Mouse (Mus musculus) cerebellum, adult 8-10 months (tissue): ENCODE measurements at regions not wholly inside any gene's neighbourhood (a gene's known extent, or its start where the extent isn't known, plus 50 kb on each side); places are given as distances from the start of the nearest gene placed in this dataset.

Experiments used
- DNase-seq: peaks from one replicate; pipeline ENCODE4 v3.0.0; 2022

- no peak for DNase-seq
Observed at GRCm38 (mm10) chr7:71409903-71410302, 58.6 kb upstream of the Gm10295 start.

- DNase-seq: no peak
Observed at GRCm38 (mm10) chr7:71409061-71409460, 57.8 kb upstream of the Gm10295 start.

- DNase-seq: no peak
Observed at GRCm38 (mm10) chr7:71406283-71406682, 55.0 kb upstream of the Gm10295 start.
